Mouse (Mus musculus) left cerebral cortex, adult 8-10 months (tissue): ENCODE measurements at regions not wholly inside any gene's neighbourhood (a gene's known extent, or its start where the extent isn't known, plus 50 kb on each side); places are given as distances from the start of the nearest gene placed in this dataset.
A peak's percentile ranks its signal among the peaks of the same experiment; 100 is the strongest.

ENCODE experiments used
- DNase-seq, 2 experiments: peaks; one replicate each; pipeline ENCODE4 v3.0.0; 2022; ENCODE audit warnings: low spot score in 2 of 2

- DNase-seq: no peak
Observed at GRCm38 (mm10) chr1:132820136-132820535, 59.9 kb upstream of the Lrrn2 start.

- peak in 1 of 2 experiments; percentile 36 for DNase-seq
Observed at GRCm38 (mm10) chr1:132818296-132818695, 61.8 kb upstream of the Lrrn2 start.

- DNase-seq: no peak
Observed at GRCm38 (mm10) chr1:132817366-132817765, 62.7 kb upstream of the Lrrn2 start.

GRCm38 (mm10) chr1:132805543-132805942 lies 63.9 kb upstream of the Nfasc start:
- DNase-seq: no peak

GRCm38 (mm10) chr1:132803842-132804241 lies 62.2 kb upstream of the Nfasc start:
- no peak for DNase-seq

GRCm38 (mm10) chr1:132802380-132802779 lies 60.8 kb upstream of the Nfasc start:
- no peak for DNase-seq

GRCm38 (mm10) chr1:132800285-132800684 lies 58.7 kb upstream of the Nfasc start:
- no peak for DNase-seq

GRCm38 (mm10) chr1:132799258-132799657 lies 57.7 kb upstream of the Nfasc start:
- no peak for DNase-seq

GRCm38 (mm10) chr1:132794462-132794861 lies 52.9 kb upstream of the Nfasc start:
- no peak for DNase-seq
